Mouse (Mus musculus): ENCODE measurements at regions not wholly inside any gene's neighbourhood (a gene's known extent, or its start where the extent isn't known, plus 50 kb on each side); places are given as distances from the start of the nearest gene placed in this dataset.

DNA sequence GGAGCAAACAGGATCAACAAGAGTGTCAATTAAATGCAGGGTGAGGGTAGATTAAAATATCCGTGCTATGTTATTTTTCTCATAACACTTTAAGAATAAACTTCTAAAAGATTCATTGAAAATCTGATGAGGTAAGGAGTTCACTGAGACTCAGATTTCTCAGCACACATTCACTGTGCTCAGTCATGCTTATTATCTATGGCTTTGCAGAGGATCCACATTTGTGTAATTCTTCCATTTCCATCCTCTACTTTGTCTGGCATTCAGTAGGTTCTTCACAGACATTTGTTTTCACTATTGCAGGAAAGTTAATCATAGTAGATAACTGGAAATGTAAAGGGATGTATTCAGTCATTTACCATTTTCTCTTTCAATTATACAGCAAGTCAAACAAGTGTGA, 131.8 kb downstream of the Gm9733 start:
- Histone ChIP-seq H3K36me3 (ENCODE audit: control insufficient read depth, insufficient read depth, low read length) (no peaks in the 10 kb centered on the region), H3K27me3 (ENCODE audit: control insufficient read depth, insufficient read depth, low read length) (no peaks in the 10 kb centered on the region), H3K27ac (ENCODE audit: control insufficient read depth, insufficient read depth, low read depth, low read length) (no peak overlapping the region), H3K4me1 (ENCODE audit: control insufficient read depth, insufficient read depth, low read length) (no peaks in the 10 kb centered on the region), H3K4me3 (ENCODE audit: control insufficient read depth, low read depth, low read length) (no peak overlapping the region)
- no peak for TF ChIP-seq CTCF (IDR thresholded peaks at IDR 0.05; ENCODE audit: control insufficient read depth, insufficient read depth, insufficient replicate concordance, low read depth, low read length)
- no peak for TF ChIP-seq POLR2A (IDR thresholded peaks at IDR 0.05; ENCODE audit: control insufficient read depth, low read depth, low read length)

GRCm38 (mm10) chr3:15200990-15201389, 131.1 kb downstream of the Gm9733 start:
- no peaks in the 10 kb centered on the region for H3K27me3 ChIP-seq (ENCODE audit: control insufficient read depth, insufficient read depth, low read length)
- TF ChIP-seq CTCF (IDR thresholded peaks at IDR 0.05; ENCODE audit: control insufficient read depth, insufficient read depth, insufficient replicate concordance, low read depth, low read length) (no peak), POLR2A (IDR thresholded peaks at IDR 0.05; ENCODE audit: control insufficient read depth, low read depth, low read length) (no peak)
- no peak overlapping the region for H3K4me3 ChIP-seq (ENCODE audit: control insufficient read depth, low read depth, low read length)
- no peaks in the 10 kb centered on the region for H3K4me1 ChIP-seq (ENCODE audit: control insufficient read depth, insufficient read depth, low read length)
- no peak overlapping the region for H3K27ac ChIP-seq (ENCODE audit: control insufficient read depth, insufficient read depth, low read depth, low read length)
- no peaks in the 10 kb centered on the region for H3K36me3 ChIP-seq (ENCODE audit: control insufficient read depth, insufficient read depth, low read length)

DNA sequence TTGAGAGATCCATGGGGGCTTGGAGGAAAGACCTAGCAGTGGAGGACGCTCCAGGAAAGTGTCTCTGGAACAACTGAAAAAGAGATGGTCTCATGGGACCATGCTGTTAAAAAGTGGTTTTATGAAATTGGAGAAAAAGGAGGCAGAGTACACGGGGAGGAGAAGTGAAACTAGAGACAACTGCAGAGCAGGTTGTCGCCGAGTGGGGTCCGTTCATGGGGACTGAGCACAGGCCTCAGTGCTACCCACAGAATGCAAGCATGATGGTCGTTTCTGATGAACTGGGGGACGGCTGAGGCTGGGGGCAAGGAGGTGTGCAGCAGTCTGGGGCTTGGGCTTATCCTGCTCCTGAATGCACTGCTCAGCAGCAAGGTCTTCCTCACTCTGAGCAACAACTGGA, 129.3 kb downstream of the Gm9733 start:
- no peaks in the 10 kb centered on the region for H3K4me1 ChIP-seq (ENCODE audit: control insufficient read depth, insufficient read depth, low read length)
- TF ChIP-seq POLR2A (IDR thresholded peaks at IDR 0.05; ENCODE audit: control insufficient read depth, low read depth, low read length) (no peak), CTCF (IDR thresholded peaks at IDR 0.05; ENCODE audit: control insufficient read depth, insufficient read depth, insufficient replicate concordance, low read depth, low read length) (no peak)
- H3K27ac ChIP-seq (ENCODE audit: control insufficient read depth, insufficient read depth, low read depth, low read length) = no peak overlapping the region
- no peaks in the 10 kb centered on the region for H3K36me3 ChIP-seq (ENCODE audit: control insufficient read depth, insufficient read depth, low read length)
- no peak overlapping the region for H3K4me3 ChIP-seq (ENCODE audit: control insufficient read depth, low read depth, low read length)
- H3K27me3 ChIP-seq (ENCODE audit: control insufficient read depth, insufficient read depth, low read length) = no peaks in the 10 kb centered on the region

DNA sequence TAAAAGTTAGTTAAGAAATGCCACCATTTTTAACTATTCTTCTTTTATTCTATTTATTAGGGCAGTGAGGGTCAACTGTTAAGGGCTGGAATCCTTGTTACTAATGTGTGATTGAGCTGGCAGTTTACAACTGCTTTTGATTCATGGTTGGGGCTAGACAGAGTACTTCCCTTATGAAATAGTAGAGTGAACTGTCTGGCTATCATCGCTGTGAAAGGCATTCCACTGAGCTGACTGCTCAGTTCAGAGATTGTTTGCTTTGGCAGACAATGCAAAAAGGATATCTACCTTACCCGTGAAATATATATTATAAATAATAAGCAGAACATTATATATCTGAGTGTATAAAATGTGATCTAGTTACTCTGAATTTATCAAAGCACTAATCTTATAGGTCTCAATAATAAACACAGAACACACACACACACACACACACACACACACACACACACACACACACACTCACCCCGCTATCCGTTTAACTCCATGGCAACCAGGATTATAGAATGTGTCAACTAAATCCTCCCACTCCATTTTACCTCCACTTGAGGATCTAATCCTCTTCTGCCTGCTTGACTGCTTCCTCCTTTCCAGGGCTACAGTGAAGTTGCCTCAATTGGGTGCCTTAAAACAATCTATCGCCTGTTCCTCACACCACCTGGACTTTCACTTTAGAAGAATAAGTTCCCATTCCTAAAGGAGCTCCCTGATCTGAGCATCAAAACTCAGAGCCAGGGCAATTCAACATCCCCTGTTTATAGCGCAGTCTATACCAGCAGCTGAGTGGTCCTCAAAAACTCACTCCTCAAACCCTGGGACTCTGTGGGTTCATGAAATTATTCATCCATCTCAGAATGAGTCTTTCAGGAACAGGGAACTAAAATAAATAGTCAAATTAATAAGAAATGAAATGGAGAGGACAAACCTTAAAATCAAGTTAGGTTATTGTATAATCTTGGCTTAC, 126.6 kb downstream of the Gm9733 start:
- TF ChIP-seq CTCF (IDR thresholded peaks at IDR 0.05; ENCODE audit: control insufficient read depth, insufficient read depth, insufficient replicate concordance, low read depth, low read length) (no peak), POLR2A (IDR thresholded peaks at IDR 0.05; ENCODE audit: control insufficient read depth, low read depth, low read length) (no peak)
- no peaks in the 10 kb centered on the region for H3K36me3 ChIP-seq (ENCODE audit: control insufficient read depth, insufficient read depth, low read length)

DNA sequence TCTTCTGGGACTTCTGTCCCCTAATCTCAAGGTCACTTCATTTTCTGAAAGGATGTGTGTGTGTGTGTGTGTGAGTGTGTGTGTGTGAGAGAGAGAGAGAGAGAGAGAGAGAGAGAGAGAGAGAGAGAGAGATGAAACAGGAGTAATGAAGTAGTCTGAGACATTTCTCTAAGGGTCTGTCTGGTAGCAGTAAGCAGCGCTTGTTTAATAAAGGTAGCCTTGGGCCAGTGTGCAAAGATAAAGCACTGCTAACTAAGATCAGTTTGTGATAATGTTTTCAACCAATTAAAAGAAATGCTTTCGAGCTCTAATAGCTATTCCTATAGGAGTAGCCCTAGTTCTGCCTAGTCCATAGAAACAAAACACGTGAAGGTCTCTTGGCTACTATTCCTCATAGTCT, 119.7 kb downstream of the Gm9733 start:
- Histone ChIP-seq H3K27me3 (ENCODE audit: control insufficient read depth, insufficient read depth, low read length) (no peaks in the 10 kb centered on the region), H3K27ac (ENCODE audit: control insufficient read depth, insufficient read depth, low read depth, low read length) (no peak overlapping the region), H3K4me3 (ENCODE audit: control insufficient read depth, low read depth, low read length) (no peak overlapping the region), H3K4me1 (ENCODE audit: control insufficient read depth, insufficient read depth, low read length) (no peaks in the 10 kb centered on the region), H3K36me3 (ENCODE audit: control insufficient read depth, insufficient read depth, low read length) (no peaks in the 10 kb centered on the region)
- TF ChIP-seq CTCF (IDR thresholded peaks at IDR 0.05; ENCODE audit: control insufficient read depth, insufficient read depth, insufficient replicate concordance, low read depth, low read length) (no peak), POLR2A (IDR thresholded peaks at IDR 0.05; ENCODE audit: control insufficient read depth, low read depth, low read length) (no peak)

More for the DNA sequence above, 126.6 kb downstream of the Gm9733 start:
- no peaks in the 10 kb centered on the region for H3K27me3 ChIP-seq (ENCODE audit: control insufficient read depth, insufficient read depth, low read length)
- no peaks in the 10 kb centered on the region for H3K4me1 ChIP-seq (ENCODE audit: control insufficient read depth, insufficient read depth, low read length)
- H3K4me3 ChIP-seq (ENCODE audit: control insufficient read depth, low read depth, low read length) = no peak overlapping the region
- no peak overlapping the region for H3K27ac ChIP-seq (ENCODE audit: control insufficient read depth, insufficient read depth, low read depth, low read length)

DNA sequence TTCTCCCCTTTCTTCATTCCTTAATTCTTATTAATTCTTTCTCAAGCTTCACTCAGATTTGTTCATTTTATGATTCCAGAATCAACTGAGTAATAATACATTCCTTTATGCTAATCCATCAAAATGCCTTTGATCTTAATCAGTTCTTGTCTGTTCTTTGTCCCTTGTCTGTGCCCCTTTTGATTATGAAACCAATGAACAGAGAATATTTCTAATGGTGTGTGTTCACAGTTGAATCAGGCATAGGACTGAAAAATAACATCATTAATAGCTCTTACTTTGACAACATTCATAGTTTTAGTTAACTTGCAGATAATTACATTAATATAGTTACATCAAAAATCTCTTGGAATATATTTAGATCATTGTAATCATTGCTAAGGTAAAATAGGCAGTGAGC, 114.5 kb downstream of the Gm9733 start:
- Histone ChIP-seq H3K4me3 (ENCODE audit: control insufficient read depth, low read depth, low read length) (no peak overlapping the region), H3K4me1 (ENCODE audit: control insufficient read depth, insufficient read depth, low read length) (no peaks in the 10 kb centered on the region), H3K27ac (ENCODE audit: control insufficient read depth, insufficient read depth, low read depth, low read length) (no peak overlapping the region), H3K27me3 (ENCODE audit: control insufficient read depth, insufficient read depth, low read length) (no peaks in the 10 kb centered on the region), H3K36me3 (ENCODE audit: control insufficient read depth, insufficient read depth, low read length) (no peaks in the 10 kb centered on the region)
- TF ChIP-seq POLR2A (IDR thresholded peaks at IDR 0.05; ENCODE audit: control insufficient read depth, low read depth, low read length) = no peak
- no peak for TF ChIP-seq CTCF (IDR thresholded peaks at IDR 0.05; ENCODE audit: control insufficient read depth, insufficient read depth, insufficient replicate concordance, low read depth, low read length)

DNA sequence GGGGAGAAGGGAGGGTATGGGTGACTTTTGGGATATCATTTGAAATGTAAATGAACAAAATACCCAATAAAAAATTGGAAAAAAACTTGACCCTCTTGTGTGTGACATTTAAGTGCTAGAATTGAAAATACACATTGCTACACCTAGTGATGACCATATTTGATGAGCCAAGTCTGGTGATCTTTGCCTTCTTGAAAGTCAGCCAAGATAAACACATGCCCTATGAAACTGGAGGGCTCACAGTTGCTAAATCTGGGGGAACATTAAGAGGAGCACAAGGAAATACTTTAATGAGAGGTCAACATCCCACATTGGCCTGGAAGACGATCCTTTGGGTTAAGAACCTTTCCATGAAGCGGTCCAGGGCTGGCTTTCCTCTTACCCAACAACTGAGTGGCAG, 112.8 kb downstream of the Gm9733 start:
- TF ChIP-seq CTCF (IDR thresholded peaks at IDR 0.05; ENCODE audit: control insufficient read depth, insufficient read depth, insufficient replicate concordance, low read depth, low read length) (no peak), POLR2A (IDR thresholded peaks at IDR 0.05; ENCODE audit: control insufficient read depth, low read depth, low read length) (no peak)
- Histone ChIP-seq H3K36me3 (ENCODE audit: control insufficient read depth, insufficient read depth, low read length) (no peaks in the 10 kb centered on the region), H3K4me1 (ENCODE audit: control insufficient read depth, insufficient read depth, low read length) (no peaks in the 10 kb centered on the region), H3K27me3 (ENCODE audit: control insufficient read depth, insufficient read depth, low read length) (no peaks in the 10 kb centered on the region), H3K4me3 (ENCODE audit: control insufficient read depth, low read depth, low read length) (no peak overlapping the region), H3K27ac (ENCODE audit: control insufficient read depth, insufficient read depth, low read depth, low read length) (no peak overlapping the region)

Data from testis, adult 2 months (tissue).